Mouse (Mus musculus): ENCODE results near the gene Gpr87.
"Not testable (repeated sequence)": the region's sequence is repeated elsewhere in the genome, so short reads cannot be mapped to it uniquely, and the experiment has no call there.

The Gpr87 gene

DNA sequence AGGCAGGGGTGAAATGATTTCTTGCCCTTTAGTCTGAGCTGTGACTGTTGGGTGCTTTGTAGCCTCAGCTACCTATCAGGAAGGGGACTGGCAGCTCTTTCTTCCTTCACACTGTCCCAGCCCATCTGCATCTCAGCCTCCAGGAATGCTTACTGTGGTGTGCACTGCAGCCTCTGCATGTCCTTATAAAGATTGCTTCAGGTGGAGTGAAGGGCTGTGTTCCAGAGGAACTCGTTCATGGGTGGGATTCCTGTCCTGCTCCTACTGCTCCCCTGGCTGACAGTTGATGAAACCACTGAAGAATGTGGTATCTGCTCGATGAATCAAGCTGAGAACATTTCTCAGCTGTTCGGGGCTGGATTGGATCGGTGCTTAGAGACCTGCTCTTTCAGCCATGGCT, 7.6 kb downstream of the Gpr87 start:
- no peak for DNase-seq (ENCODE audit: low read depth, low spot score)

DNA sequence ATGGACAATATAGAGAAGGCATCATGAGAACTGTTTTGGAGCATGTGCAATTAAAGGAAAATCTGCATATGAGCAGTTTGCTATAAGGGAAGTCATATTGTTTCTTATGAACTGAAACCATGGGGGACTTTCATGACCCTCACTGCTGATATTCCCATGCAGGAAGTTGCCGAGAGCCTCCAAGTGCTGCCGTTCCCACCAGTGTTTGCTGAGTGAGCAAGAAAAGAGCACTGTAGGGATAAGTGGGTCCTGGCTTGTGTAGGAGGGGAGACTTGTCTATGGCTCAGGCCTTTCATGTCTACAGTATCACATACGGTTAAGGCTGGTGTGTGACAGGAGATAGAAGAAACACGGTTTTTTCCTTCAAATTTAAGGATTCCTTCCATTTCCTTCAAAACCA, 9.2 kb downstream of the Gpr87 start:
- no peak for DNase-seq (ENCODE audit: low read depth, low spot score)

DNA sequence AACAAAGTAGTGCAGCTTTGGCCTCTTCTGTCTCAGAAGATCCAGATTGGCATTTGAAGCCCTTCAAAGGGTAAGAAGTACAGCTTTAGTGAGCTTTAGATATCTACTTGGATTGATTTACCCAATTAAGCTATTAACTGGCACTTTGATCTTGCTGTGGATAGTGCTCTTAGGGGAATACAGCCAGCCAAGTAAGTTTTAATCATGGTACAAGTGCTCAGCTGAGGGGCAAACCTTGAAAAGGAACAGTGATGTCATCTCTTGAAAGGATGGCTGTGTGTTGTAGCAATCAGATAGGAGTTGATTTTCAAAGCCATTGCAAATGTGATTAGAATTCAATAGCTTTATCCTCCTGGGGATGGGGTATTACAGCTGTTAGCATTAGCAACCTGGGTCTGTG, 12.8 kb downstream of the Gpr87 start:
- DNase-seq (ENCODE audit: low read depth, low spot score), result no peak

DNA sequence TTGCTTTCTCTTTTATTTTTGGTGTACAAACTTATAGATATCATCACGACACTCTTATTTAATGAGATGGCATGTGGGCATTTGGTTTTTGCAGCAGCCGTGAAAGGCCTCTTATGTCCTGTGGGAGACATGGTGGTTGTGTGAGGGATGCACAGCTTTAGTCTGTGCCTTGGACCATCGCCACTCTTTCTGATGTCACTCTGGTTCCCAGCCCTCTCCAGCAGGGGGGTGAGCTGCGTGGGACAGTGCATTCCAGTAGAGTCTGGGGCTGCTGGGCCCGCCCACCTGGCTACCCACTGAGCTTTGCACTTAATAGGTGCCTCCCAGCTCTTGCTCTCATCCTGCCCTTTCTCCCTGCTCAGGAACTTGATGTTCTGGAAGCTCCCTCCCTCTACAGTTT, 13.8 kb downstream of the Gpr87 start:
- no peak for DNase-seq (ENCODE audit: low read depth, low spot score)

DNA sequence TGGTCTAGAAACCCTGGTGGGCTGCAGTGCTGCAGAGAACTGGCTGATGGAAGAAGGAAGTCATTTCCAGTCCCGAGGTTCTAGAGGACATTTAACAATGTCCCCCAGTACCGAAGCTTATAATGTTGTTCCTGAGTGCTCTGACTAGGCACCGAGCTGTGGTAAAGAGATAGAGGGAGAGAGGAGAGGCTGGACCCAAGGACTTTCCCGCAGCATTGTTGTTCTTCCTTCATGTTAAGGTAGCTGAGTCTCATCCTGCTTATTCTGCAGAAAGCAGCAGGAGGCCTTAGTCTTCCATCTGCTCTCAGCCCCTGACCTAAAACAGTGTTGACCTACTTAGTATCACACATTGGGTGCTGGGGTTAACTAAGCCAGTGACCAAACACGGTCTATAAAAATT, 18.0 kb downstream of the Gpr87 start:
- no peak for DNase-seq (ENCODE audit: low read depth, low spot score)

DNA sequence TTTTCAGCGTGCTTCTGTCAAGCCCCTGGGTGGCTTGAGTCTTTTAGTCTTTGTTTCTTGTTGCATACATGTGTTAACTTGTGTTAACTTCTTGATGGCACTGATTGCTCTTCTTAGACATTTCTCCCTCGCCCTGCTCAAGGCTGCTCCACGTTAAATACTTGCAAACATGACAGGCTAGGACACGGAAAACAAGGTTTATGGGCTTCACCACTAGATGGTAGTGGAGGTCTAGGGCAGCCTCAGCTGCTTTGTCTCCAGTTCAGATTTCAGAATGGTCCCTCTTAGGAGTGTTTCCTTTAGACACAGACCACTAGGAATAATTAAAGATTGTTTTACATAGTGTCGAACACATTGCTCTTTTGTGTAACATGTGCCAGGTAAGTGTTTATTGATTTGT, 19.7 kb downstream of the Gpr87 start:
- peak; percentile 60 for DNase-seq (ENCODE audit: low read depth, low spot score)

DNA sequence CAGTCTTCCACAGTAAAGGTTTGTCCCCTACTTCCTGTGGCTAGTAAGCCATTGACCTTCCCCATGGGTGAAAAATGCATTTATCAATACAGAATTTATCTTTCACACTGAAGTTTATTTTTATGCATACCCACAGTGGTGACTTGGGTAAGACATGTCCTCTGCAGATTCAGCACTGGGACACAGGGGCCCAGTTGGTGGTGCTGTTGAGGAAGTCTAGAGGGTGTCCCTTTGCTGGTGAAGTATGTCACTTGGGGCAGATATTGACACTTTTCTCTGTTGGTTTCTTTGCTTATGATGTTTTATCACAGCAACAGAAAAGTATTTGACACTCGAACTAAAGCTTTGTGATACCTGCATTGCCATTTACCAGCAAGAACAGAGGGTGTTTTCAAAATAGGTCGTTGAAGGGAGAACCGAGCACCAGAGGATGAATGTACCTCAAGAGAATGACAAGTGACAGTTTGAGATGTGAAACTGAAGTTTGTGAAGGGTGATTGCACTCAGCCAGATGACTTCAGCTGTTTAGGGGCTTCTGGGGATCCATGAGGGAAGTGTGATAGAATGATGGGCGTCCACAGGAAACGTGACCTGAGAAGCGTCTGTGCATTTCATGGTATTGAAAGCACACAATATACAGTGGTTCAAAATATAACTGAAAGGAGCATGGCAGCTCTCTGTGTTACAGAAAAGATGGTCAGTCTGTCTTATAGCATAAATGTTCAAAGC, 20.3 kb downstream of the Gpr87 start:
- no peak for DNase-seq (ENCODE audit: low read depth, low spot score)

DNA sequence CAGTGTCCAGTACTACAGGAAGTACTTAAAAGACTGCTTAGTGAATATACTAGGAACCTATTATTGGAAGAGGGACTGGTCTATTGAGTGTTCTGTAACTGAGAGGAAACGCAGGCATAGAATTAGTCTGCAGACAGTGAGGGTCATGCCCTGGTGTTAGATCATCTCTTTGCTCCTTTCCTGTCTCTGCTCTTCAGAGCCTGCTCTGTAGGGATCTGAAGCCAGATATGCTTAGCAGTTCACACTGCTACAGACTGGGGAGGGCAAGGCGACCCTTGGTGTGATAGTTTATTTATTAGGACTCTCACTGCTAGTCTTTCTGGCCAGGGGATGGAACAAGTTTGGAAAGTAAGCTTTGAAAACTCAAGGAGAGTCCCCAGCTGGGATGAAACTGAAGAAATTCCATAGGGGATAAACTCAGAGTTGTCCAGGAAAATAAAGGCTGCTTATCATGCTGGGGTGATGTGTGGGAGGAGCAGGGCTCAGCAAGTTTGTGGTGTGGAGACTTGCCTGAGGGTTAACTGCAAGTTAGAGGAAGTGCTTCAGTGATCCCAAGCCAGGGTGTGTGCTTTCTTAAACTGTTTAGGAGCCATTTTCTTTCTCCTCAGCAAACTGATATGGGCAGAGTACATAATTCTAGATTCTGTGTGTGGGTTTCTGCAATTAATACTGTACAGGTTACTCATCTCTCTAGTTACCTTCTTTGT, 24.8 kb downstream of the Gpr87 start:
- no peak for DNase-seq (ENCODE audit: low read depth, low spot score)

DNA sequence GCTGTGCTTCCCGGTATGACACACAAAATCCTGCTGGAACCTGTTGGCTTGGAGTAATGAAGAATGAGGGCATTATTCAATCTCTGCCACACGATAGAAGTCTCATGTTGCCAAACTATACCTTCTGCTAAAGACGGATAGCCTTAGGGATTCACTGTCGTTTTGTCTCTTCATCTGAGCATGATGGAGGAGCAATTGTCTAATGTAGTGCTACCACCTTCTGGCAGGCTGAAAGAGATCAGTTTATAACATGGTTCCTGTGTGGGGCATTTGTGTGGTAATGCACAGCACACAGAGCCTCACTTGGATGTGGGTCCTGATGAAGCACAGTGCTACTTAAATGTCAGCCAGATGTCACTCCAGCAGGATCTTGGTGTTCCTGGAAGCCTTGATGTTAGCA, 25.7 kb downstream of the Gpr87 start:
- DNase-seq (ENCODE audit: low read depth, low spot score), result peak; percentile 11

DNA sequence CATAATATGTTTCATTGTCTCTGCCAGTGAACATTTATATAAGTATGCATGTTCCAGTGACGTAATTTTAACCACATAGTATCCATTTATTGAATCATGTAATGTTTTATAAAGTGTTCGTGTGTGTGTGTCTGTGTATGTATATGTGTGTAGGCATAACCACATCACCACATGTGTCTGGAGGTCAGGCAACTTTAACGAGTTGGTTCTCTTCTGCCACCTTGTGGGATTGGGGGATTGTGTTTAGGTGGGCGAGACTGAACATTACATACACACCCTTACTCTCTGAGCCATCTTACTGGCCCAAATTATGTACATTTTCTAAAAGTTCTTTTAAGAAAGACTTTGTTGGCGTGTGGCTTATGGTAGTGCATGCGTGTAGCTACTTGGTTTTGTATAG, 26.4 kb downstream of the Gpr87 start:
- DNase-seq (ENCODE audit: low read depth, low spot score), result no peak

DNA sequence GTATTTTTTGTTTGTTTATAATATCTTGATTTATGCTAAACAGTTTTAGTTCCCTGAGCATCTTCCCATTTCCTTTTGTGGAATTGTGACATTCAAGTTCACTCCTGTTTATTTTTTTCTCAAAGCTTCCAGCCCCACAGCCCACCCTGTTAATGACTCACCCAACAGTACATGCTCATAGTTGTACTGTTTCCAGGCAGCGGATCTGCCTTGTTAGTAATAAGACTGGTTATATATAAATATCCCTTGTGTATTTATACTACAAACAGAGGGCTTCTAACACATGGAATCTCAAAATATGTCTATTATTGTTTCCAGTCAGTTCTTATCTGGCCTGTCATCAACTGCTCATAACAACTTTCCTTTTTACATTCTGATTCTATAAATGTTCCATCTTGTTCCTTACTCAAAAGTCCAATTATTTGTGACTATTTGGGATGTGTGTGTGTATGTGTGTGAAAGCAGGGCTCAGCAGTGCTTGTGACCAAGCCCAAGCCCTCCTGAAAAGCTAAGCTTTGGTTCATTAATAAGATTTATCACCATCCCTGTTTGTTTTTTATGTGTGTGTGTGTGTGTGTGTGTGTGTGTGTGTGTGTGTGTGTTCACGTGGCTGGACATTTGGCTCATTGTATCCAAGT, 27.4 kb downstream of the Gpr87 start:
- no peak for DNase-seq (ENCODE audit: low read depth, low spot score)

DNA sequence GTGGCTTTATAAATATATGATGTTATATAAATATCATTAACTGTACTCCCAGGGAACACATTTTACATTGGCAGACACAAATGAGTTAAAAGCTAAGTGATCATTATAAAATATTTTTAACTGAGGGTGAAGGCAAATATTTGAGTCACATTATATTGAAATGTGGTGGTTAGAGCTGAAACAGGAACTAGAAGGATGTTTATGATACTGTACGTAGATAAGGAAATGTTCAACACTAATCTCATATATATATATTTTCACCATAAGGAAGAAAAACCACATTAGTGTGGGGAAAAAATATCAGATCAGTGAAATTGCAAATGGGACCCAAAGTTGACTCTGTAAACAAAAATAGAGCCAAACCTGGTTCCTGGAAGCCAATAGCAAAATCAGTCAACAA, 34.4 kb downstream of the Gpr87 start:
- DNase-seq (ENCODE audit: low read depth, low spot score), result no peak

DNA sequence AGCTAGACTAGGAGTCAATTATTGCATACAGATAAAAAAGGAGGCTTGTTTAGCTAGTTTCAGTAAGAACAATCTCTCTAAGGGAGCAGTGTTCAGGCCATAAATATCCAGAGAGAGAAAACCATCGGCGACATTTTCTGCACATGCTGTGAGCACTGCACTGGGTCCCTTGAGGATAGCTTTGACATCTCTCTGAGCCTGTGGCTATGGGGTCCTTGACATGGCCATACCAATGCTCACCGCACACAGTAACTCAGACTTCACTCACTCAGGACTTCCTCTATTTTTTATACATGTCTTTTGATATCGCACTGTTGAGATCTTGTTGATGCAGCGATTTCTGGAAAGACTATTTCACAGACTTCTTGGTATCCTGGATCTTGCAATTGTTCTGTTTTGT, 37.9 kb downstream of the Gpr87 start:
- DNase-seq (ENCODE audit: low read depth, low spot score), result no peak

DNA sequence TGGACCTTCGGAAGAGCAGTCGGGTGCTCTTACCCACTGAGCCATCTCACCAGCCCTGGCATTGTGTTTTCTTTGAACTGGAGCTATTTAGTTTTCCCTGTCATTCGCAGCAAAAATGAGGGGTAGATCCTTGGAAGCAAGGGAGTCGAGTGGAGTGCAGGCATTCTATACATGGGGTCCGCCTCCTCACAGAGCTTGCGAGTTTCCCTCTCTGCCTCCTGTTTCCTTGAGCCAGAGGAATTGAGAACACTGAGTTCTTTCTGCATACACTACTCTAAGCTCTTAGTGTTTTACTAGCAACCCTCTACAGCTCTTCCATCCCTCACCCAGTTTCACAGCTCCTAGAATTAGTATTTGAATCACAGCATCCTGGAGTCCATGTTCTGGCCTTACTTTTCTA, 39.5 kb downstream of the Gpr87 start:
- no peak for DNase-seq (ENCODE audit: low read depth, low spot score)

DNA sequence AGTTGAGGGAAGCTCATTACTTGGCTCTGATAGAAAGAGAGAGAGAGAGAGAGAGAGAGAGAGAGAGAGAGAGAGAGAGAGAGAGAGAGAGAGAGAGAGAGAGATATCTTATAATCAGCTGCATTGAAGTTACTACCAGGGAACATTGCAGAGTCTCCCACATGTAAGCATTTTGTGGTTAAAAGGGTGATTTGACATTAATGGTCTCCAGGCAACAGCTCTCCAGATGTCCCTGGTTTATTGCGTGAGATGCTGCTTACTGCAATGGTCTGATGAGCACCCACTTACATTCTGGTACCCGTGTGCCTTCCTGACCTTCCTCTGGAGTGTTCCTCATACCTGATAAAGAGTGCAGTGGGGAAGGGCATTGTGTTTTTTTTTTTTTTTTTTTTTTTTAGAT, 40.0 kb downstream of the Gpr87 start:
- DNase-seq (ENCODE audit: low read depth, low spot score), result peak; percentile 12

DNA sequence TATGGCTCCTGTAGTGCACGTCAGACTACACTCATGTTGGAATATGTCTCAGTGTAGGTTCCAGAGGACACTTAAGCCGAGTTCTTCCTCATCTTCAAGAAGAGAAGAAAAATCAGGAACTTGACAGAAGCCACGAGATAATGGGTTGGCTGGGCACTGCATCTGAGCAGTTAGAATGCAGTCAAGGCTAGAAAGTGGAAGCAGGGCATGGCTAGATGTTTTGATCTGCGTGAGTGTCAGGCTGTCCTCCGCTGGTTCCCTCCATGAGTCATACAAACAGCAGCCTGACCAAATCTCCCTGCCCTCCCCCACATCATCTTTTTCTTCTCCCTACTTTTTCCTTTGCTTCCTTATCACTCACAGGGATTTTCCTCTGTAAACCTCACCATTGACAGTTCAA, 41.5 kb downstream of the Gpr87 start, which contains the start of gene P2ry14:
P2ry14 (minus strand) TSS at position 195 of the 400 bp plus-strand sequence.
- DNase-seq (ENCODE audit: low read depth, low spot score), result no peak

DNA sequence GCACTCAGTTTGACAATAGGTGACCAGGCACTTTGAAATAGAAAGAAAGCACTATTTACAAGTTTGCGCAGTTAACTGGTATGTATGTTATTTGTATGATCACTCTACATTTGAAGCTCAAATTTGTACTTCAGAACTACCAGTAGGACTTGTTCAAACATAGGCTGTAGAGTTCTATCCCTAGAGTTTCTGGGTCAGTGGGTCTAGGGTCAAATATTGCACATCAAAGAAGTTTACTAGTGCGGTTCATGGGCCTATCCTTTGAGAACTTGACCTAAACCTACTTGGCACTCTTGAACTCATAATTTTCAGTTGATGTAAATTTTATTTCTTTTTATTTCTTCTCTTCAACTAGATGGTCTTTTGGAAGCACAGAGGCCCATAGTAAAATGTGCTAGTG, 44.3 kb downstream of the Gpr87 start:
- DNase-seq (ENCODE audit: low read depth, low spot score), result no peak

DNA sequence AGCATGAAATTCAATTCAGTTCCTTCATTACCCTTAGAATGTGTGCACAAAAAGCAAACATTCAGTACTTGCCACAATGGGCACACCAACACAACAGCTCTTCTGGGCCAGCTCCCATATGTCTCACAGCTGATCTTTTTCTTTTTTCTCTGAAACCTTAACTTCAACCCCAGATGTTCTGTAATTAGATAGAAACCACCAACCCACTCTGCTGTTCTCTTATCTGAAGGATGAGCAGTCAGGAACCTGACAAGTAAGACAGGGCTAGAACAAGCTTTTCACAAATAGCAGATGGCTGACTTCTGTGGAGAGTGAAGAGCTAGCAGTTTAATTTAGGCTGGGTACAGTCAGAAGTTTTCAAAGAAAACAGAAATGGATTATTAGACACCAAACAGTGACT, 45.3 kb downstream of the Gpr87 start:
- no peak for DNase-seq (ENCODE audit: low read depth, low spot score)

DNA sequence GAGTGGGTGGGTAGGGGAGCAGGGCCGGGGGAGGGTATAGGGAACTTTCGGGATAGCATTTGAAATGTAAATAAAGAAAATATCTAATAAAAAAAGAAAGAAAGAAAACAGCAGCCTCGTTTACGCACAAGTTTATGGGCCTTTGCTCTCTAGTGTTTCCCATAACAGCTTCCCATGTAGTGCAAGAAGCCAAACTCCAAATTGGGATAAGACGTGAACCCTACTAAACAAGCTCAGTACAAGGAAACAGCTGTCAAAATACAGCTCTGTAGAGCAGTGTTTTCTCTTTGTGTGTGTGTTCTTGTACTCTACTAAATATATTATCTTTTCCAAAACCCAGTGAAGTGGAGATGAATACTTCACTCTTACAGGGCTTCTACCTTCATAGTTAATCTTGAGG, 49.7 kb downstream of the Gpr87 start:
- DNase-seq (ENCODE audit: low read depth, low spot score), result no peak

DNA sequence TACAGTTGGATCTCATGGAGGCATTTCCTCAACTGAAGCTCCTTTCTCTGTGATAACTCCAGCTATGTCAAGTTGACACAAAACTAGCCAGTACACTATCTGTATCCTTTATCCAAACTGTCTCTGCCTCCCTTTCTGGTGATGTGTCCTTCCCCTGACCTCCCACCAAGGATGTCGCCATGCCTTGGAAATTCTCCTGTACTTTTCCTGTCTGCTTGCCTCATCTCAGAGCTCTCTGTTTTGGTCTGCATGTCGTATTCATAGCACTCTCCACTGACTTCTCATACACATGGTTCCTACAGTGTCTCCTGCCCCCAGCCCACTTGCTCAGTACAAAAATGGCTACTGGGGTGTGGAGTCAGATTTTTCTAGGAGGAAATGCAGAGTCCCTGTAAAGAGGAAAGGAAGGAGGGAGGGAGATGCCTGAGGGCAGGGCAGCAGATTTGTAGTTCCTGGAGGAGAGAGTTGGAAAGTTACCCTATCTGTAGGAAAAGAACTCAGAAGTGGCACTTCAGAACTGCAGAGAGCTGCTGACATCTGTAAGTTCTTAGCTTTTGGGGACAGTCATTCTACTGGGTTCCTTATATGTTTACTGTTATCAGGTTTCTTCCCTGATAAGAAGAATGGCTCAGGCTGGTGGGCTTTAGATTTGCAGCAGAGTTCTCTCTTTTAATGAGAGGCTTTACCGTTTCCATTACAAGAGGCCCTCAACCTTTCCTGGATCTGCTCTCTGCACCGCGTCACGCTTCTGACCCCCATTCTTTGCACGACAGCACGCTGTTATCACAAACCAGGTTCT, 53.2 kb downstream of the Gpr87 start:
- DNase-seq (ENCODE audit: low read depth, low spot score), result no peak

DNA sequence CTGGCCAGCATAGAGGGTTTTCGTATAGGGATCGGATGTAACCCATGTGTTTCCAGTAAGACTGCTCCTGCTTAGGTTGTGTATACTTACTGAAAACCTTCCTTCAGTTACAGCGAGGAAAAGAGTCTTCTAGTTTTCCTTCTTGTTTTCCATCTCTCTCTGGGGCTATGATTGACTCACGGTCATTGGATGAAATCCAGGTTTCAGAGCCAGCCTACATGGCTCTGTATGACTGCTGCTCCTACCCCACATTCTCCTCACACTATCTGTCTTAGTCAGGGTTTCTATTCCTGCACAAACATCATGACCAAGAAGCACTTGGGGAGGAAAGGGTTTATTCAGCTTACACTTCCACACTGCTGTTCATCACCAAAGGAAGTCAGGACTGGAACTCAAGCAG, 54.0 kb downstream of the Gpr87 start:
- DNase-seq (ENCODE audit: low read depth, low spot score), result not testable (repeated sequence)

DNA sequence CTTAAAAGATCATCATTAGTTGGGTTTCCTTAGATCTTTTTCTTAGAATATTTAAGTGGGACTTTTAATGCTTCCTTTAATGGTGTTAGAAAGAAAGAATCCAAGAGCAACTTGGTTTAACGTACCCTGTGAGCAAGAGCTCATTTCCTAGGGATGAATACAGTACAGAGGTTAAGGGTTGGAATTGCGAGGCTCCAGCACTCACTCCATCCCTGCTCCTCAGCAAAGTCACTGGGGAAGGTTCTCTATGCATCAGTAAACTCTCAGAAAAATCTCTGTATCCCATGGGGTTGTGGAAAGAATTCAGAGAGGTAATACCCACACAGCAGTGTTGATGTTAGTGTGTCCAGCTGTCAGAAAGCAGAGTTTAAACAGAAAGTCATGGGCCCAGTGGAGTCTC, 54.8 kb downstream of the Gpr87 start:
- DNase-seq (ENCODE audit: low read depth, low spot score), result no peak

Measured in forelimb bud, embryonic 11.5 days (tissue).